Mouse (Mus musculus) thymus, adult 18-20 months (tissue): ENCODE measurements around the gene Bloc1s4.

Experiments used
- DNase-seq, 2 experiments: peaks; one replicate each; pipeline ENCODE4 v3.0.0; 2022; ENCODE audit warnings: mixed read lengths in 2 of 2

The Bloc1s4 gene

DNA sequence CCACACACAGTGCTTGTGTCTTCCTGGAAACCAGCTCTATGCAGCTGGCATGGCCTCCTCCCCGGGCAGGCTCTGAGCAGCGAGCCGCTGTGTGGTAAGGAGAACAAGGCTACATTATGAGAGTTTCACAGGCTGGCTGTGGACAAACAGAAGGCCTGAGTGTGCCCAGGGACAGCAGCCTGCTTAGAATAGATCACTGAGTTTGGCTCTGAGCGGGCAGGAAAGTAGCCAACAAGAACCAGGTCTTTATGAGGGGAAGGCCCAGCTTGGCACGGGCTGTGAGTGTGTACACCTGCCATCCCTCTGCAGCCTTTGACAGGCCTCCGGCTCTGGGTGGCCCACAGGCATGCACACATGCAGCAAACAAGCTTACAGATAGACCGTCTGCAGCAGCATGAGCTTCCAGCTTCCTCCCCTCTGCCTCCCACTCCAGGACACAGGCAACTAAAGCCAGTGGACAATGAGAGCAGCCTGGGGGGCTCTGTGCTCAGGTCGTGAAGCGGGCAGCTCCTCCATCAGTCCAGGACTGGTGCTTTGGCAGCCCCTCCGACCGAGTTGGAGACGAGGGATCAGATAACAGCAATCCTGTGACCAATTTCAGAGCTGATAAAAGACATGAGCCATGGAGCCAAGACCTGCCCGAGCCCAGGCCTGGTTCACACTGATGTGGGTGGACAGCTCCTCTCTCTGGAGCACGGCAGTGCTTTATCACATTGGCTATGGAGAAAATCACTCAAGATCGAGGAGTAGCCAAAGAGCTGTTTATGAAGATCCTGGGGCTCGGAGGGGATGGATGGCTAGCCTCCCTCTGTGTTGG is 9.4 kb downstream of the Bloc1s4 start:
- no peak for DNase-seq

DNA sequence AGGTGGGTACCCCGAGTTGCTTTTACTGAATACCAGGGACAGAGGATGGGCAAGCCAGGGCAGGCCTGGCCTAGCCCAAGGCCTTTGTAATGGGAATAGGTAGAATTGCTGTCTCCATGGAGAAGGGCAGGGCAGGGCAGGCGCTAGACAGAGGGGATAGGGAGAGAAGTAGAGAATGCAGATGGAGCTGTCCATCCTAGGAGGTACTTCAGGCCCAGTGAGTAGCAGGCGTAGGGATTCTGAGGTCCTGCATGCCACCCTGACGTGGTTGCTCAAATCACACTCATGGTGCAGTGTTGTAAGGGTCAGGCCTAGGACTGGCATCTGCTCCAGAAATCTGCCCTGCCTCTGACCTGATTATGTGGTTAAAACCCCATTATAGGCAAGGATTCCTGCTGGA is 10.7 kb downstream of the Bloc1s4 start:
- no peak for DNase-seq

DNA sequence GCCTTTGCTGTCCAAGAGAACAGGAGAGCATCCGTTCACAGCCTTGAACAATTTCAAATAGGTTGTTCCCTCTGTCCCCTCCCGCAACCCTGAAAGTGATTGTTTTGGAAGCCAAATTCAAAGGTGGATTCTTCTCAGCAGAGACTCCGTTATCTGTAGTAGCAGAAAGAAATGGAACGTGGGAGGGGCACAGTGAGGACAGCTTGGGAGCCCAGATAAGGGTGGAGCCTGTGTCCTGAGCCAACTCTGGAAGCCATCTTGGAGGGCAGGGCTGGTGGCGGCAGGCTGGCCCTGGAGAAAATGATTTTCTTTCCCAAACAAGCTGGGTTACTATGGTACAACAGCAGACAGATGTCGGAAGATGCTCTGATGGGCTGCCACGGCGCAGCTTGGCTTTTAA is 12.4 kb downstream of the Bloc1s4 start:
- no peak for DNase-seq

DNA sequence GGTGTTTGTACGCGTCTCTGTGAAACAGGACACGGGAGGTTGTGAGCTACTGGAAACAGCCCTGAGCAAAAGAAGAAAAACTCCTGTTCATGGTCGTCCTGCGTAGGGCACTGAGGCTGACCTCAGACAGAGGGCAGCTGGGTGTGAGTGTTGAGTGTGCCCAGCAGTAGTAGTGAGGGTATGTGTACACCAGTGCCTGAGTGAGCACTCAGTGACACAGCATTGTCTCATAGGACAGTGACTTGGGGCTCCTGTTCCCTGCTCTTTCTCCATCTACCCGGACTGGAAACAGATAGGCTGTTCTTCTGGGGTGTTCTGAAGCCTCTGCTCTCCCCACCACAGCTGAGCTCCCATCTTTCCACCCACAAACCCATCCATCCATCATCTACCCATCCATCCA is 13.3 kb downstream of the Bloc1s4 start:
- no peak for DNase-seq

DNA sequence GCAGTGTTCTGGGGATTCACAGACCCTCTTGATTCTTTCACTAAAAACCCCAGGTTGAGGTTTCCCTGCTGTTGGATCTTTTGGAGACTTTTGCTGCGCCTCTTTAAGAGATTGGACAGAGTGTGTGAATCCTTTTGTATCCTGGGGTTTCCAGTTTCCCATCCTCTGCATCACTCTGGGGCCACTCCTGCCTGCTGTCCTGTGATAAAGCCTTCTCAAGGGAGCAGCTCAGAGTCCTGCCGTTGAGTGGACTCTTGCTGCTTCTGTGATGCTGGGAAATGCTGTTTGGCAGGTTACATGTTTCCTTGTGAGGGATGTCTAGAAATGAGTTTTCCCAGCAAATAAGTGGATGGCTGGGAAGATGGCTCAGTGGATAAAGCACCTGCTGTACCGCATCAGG is 15.0 kb downstream of the Bloc1s4 start:
- no peak for DNase-seq

- DNase-seq: no peak
Measured at GRCm38 (mm10) chr5:36731901-36732652, 16.4 kb downstream of the Bloc1s4 start.

GRCm38 (mm10) chr5:36730689-36731088 is 17.8 kb downstream of the Bloc1s4 start:
- DNase-seq: no peak

DNA sequence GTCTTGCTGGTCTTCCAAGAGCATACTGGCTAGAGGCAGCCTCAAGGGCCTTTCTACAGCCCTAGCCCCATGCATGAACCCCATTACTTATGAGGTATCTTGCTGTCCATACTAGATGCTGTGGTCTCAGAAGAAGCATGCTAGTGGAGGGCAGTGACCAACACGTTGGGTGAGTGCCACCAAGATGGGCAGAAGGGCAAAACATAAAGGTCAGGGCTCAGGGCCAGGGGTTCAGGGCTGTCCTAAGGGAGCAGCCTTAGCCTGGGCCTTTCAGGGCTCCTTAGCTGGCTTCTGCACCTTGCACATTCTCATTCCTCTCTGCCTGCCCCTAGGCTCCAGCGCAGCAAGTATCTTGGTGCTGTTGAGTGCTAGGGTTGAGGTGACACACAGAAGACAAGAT is 18.5 kb downstream of the Bloc1s4 start:
- no peak for DNase-seq

- no peak for DNase-seq
Measured at GRCm38 (mm10) chr5:36729086-36729473, 19.4 kb downstream of the Bloc1s4 start.

DNA sequence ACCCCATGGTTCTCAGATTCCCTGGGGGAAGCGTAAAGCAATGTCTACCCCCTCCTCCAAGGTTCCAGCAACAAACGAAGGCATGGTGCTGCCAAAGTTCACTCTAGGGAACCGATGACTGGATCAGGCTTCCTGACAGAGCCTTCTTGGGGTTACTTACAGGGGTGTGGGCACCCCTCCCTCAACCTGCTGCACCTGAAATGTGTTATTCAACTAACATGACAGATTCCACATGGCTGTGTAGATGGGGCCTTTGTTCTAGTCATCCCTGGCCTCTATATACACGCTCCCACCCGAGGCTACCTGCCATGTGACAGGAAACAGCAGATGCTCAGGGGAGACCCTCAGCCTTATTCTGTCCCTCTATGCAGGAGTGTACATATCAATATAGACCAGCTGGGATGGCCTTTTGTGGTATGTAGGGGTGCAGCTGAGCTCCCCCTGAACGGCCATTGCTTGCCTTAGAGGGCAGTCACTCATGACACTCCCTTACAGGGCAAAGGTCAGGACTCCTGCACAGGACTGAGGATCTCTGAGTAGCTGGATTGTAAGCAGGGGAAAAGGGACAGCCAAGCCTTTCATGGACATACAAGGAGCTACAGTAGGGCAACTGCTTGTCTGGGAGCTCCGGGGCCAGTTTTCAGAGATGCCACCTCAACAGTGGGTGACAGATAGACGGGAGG is 19.9 kb downstream of the Bloc1s4 start:
- DNase-seq: no peak

GRCm38 (mm10) chr5:36727776-36728175 is 20.7 kb downstream of the Bloc1s4 start:
- no peak for DNase-seq

- DNase-seq: no peak
Measured at GRCm38 (mm10) chr5:36727136-36727535, 21.3 kb downstream of the Bloc1s4 start.

DNA sequence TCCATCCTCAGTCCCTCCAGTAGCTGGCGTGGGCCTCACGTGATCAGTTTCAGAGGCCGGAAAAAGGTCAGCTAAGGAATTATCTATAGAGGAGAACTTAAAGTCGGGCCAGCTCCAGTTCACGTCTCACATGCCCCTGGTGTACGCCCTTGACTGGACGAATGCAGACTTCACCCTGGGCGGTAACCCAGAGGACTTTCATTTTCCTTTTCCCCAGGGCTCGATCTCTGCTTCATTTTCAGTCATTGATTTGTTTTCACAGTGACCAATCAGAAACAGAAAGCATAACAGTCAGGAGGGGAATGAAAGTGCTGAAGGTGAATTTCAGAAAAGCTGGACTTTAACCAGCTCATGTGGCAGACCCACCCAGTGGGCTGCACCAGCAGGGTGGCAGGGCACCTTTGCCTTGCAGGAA is 22.1 kb downstream of the Bloc1s4 start:
- DNase-seq: no peak

- no peak for DNase-seq
Measured at GRCm38 (mm10) chr5:36725861-36726260, 22.6 kb downstream of the Bloc1s4 start.

DNA sequence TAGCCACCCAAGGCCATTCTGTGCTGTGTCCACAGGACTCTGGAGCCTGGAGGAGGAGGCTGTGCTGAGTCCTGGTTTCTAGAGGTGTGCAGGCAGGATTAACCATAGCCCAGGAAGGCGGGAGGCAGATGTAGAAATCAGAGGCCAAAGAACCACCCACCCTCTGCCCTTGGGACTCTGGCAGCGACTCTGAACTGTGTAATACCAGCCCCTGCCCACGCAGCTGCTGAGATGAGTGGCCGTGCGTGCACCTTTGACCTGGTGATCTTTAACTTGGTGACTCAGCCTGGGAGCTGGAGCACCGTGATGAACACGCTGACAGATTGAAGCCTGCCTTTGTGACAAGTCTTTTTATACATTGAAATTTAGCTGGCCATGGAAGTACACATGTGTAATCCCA is 24.2 kb downstream of the Bloc1s4 start:
- no peak for DNase-seq

DNA sequence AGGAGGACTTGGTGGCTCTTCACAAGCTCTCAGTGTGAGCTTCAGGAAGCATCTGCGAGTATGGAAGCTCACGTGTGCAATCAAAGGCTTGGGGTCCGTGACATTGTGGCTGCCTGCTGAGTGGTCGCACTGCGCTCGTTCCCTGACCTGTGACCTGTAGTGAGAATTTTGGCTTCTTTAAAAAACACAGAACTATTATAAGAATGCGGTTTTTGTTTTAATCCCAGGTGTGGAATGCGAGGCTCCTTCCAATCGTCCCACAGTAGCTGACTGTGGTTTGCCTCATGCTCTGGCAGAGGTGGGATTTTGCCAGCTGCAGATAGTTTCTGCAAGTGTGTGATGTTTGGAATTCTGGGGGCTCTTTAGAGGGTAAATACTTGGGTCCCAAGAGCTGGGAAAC is 25.1 kb downstream of the Bloc1s4 start:
- DNase-seq: no peak

DNA sequence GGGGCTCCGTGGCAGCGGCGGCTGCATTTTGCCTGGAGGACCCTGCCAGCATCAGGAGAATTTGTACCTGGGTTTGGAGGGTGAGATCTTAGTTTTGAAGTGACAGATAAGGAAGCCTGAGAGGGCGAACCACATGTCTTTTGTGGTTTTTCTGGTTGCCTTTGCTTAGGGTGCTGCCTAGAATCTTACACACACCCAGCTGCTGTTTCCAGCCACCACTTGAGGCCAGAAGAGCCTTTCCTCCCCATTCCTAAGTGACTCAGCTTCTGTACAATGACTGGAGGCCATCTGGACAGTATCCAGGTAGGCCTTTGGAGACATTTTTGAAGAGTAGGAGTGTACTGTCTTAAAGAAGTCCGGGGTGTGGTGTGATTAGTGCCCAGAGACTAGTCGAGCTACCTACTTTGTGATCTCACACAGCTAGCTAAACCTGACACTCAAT is 26.0 kb downstream of the Bloc1s4 start:
- peak in 1 of 2 experiments; percentile 31 for DNase-seq

GRCm38 (mm10) chr5:36720710-36721375 is 27.6 kb downstream of the Bloc1s4 start:
- DNase-seq: no peak

GRCm38 (mm10) chr5:36720219-36720618 is 28.2 kb downstream of the Bloc1s4 start:
- no peak for DNase-seq

- DNase-seq: no peak
Measured at GRCm38 (mm10) chr5:36719601-36720000, 28.8 kb downstream of the Bloc1s4 start.

DNA sequence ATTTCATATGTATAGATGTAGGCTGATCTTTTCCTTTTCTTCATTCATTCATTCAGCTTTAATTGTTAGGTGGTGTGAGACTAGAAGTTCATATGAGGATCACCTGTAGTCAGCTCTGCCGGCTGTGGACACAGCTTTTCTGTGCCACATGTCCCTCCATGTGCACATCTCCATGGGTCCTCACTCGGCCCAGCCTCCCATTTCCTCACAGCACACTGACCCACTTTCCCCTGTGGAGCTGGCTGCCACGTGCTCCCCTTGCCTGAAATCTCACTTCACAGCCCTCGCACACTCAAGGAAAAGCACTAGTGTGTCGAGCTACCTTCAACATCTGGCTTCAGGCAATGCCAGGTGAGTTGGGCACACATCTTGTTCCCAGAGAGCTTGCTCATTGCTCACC is 29.3 kb downstream of the Bloc1s4 start:
- no peak for DNase-seq

GRCm38 (mm10) chr5:36717889-36718288 is 30.6 kb downstream of the Bloc1s4 start:
- no peak for DNase-seq

- no peak for DNase-seq
Measured at GRCm38 (mm10) chr5:36716816-36717215, 31.6 kb downstream of the Bloc1s4 start.
